Mouse (Mus musculus) ovary, postnatal 14 days (tissue): ENCODE measurements around the gene Ren1.
A peak's percentile ranks its signal among the peaks of the same experiment; 100 is the strongest.
"Not testable (repeated sequence)": the region's sequence is repeated elsewhere in the genome, so short reads cannot be mapped to it uniquely, and the experiment has no call there.

ENCODE experiments used
- DNase-seq: peaks from one replicate; pipeline ENCODE4 v3.0.0; 2022; ENCODE audit warnings: low spot score

Gene Ren1

DNA sequence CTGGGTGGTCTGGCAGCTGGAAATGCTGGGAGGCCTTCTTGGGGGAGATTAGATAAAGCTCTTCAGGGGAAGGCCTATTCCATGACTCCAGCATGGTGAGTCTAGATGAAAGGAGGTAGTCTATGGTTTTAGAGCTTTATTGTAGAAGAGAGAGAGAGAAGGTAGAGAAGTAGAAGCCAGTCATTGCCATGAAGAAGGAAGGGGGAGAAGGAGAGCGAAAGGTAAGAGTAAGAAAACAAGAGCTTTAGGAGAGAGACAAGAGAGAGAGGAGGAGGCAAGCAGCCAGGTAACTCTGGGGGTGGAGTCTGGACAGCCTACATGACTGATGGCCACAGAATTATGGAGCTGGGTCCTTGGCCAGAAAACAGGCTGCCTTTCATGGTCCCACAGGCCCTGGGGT lies at the start of gene Ren1:
Gene Ren1 (plus strand): TSS at position 301 of the 400 bp plus-strand sequence.
- DNase-seq = no peak

DNA sequence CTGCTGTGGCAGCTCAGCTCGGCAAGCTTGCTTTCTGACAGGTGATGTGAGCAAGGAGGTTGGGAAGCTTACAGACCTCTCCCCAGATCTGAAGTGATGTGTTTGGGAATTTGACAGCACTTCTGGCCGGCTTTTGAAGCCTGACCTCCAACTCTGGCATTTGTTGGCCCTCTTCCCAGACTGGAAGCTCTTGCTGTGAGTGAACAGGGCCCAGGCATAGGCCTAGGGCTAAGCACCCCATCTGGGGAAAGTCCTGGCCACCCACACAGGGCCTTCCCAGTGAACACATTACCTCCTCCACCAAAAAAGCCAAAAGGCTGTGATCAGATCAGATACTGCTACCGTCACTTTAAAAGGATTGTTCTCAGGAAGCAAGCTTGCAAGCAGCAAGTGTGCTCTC lies 47.8 kb upstream of the Ren1 start:
- peak; percentile 27 for DNase-seq

DNA sequence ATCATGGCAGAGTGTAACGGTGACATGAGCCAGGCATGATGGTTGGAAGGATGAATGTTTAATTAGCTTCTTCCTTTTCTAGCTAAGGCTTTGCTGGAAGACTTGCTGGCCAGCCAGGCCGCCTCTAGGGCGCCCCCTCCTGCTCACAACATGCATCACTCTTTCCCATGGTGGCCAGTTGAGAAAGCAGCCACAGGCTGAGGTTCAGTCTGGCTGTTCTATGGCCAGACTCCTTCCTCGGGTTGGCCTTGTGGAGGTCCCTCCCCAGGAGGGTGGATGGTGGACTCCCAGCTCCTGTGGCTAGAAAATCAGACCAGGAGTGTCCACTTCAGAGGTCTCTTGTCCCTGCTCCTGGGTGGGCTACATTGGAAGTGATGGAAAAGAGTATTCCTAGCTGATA lies 43.5 kb upstream of the Ren1 start:
- peak; percentile 84 for DNase-seq

DNA sequence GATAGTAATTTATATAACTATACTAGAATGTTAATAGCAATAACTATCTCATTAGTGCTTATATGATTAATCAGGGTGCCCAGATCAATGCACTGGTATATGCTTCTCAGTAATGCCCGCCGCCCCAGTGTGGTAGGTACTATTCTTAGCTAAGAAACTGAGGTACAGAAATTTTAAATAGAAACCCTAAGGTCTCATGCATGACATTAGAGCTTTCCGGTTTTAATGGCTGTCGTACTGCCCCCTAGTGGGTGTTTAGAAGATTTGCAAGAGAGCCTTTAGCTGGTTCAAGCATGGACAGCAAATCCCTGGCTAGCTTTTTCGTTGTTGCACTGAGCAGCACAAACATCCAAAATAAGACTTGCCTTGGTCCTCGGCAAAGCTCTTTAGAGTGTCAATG lies 43.0 kb upstream of the Ren1 start:
- DNase-seq = no peak

DNA sequence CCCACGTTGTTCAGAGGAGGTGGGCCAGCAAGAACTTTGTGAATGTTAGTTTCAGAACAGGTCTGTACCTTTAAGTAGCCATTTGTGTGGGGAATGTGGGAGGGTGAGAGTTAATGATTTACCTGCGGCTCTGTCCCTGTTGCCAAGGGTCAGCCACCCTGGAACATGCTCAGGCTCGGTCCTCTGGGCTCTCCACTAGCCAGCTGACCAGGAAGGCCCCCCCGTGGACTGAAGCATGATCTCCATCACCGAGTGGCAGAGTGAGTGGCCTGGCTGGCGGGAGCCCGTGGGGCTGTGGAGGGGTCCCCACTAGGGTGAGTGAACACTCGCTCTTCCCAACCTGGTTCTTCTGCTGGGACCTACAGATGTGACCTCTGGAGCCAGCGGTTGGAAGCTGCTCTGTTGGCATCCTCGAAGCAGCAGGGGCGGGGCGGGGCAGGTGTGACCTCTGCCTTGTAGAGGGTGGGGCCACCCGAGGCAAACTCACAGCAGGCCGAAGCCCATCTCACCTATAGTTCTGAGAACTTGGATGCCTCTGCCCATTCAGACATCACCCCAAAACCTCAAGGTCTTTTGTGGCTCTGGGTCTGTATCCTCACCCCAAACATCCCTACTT lies 40.5 kb upstream of the Ren1 start, which contains the start of gene Golt1a:
Gene Golt1a (plus strand): TSS at position 149 of the 616 bp plus-strand sequence.
- DNase-seq = no peak

DNA sequence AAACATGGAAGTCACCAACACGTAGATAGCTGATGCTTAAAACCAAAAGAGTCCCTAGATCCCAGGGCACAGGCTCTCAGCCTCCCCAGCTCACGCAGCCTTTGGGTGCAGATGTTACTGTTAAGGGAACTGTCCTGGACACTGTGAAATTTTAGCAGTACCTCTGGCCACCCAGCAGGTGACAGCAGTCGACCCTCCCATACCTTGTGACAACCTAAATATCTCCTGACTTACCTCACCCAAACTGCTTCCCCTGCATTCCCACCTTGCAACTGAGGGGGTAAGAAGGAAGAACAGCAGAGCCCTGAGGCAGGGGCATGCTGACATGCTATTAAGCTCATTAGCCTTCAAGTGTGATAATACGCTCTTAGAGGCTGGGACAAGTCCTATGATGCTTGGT lies 39.1 kb upstream of the Ren1 start:
- DNase-seq = no peak

DNA sequence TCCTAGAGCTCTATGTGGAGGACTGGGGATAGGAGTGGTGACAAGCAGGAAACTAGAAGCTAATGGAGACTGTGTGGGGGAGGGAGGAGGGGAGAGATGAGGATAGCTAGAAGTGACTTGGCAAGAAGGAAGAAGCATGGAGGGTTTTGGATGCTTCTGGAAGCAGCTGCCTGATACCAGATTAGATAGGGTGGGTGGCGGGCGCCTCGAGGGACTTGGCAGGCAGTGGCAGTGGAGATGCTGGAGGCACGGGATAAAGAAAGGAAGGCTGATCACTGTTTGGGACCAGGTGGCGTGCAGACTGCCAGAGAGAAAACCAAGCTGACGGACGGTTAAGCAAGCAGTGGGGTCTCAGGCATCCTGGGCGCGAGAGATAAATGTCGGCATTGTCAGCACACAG lies 38.4 kb upstream of the Ren1 start:
- DNase-seq = no peak

DNA sequence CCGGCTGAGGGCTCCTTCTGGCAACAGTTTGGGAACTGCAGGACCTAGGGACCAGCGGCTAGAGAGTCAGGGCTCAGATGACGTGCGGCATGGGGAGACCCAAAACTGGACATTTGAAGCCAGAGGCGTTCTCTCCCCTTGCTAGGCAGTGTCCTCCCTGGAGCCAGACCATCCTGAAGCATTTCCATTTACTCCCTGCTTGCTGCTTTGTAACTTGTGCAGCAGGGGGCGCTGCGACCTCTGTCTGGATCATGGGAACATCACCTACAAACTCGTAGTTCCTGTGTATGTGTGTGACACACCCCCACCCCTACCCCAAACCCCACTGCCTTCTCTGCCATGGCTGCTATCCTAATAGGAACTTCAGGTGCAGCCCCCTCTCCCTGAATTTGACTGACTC lies 35.9 kb upstream of the Ren1 start:
- DNase-seq = peak; percentile 55

DNA sequence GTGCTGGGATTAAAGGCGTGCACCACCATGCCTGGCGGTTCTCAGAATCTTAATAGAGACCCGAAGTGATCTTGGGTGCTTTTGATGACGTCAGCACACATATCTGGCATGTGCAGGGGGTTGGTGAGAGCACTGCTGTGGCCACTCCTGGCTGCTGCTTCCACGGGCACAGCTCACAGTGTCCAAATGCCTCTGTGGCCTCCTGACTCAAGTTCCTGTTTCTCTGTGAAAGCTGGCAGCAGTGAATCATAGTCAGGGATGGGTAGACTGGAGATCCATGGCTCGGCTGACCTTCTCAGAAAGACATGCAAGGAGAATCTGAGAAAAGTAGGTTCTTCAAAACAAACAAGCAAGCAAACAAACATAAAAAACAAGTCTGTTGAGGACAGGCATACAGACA lies 34.5 kb upstream of the Ren1 start:
- no peak for DNase-seq

DNA sequence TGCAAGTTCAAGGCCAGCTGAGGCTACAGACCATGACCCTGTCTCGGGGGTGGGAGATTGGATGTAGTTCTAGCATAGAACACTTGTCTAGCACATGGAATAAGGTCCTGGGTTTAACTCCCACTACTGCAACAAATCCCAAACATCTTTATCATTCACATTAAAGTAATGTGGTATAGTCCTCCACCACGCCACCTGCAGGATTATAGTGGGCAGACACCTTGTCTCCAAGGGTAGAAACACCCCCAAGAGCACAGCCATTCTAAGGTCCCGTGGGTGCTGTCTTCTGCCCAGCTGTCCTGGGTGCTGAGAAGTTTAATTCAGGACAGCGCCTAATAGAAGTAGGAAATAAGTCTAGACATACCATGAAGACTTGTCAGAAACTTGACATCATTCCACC lies 33.7 kb upstream of the Ren1 start:
- DNase-seq = no peak

DNA sequence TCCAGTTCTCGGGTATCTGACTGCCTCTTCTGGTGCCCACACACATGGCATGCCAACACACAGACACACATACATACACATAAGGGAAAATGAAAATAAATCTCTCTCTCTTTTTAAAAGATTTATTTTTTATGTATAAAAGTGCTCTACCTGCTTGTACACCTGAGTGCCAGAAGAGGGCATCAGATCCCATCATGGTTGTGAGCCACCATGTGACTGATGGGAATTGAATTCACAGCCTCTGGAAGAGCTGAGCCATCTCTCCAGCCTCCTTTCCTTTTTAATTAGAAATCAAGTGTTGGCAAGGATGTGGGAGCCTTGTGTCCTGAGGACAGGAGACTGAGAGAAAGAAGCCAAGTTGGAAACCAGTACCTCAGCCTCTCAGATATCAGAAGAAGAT lies 33.2 kb upstream of the Ren1 start:
- no peak for DNase-seq

DNA sequence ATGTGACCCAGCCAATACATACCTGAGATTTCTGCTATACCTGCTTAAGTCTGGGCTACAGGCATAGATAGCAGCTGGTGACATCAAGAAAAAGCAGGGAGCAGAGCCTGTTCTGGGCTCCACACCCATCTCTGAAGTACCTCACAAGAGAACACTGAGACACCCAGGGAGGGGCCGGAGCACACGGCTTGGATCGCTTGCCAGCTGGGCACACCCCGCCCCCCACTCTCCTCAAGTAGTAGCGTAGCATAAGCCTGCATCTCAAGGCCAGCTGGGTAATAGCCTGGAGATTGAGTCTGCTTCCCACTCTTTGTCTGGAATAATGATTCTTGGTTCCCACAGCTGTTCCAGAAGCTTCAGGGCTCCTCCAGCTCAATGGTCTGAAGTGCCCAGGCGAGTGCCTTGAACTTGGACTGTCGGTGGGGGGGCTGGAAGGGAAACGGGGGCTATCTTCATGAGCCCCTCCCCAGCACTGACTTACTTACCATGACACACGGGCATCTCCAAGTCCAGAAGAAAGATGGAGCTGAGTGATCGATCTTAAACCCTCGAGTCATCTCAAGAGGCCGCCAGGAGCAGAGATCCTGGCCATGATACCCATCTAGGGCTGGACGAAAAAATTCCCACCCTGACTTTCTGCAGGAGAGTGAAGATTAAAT lies 28.9 kb upstream of the Ren1 start, which contains the start of gene Kiss1:
Gene Kiss1 (plus strand): TSS at position 609 of the 659 bp plus-strand sequence.
- no peak for DNase-seq

DNA sequence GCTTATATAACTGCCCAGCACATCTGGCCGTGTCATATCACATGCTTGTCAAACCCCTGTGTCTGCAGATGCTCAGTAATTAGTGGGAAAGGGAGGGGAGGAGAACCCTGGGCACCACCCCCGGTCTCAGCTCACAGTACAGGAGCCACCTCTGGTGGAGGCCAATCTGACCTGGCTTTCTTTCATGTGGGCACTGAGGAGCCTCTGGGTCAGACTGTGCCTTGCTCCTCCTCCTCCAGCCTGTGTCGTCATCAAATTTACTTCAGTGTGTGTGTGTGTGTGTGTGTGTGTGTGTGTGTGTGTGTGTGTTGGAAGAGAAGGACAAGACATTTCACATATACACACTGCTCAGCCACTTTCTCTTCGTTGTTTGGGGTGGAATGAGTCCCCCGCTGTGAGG lies 27.0 kb upstream of the Ren1 start:
- no peak for DNase-seq

DNA sequence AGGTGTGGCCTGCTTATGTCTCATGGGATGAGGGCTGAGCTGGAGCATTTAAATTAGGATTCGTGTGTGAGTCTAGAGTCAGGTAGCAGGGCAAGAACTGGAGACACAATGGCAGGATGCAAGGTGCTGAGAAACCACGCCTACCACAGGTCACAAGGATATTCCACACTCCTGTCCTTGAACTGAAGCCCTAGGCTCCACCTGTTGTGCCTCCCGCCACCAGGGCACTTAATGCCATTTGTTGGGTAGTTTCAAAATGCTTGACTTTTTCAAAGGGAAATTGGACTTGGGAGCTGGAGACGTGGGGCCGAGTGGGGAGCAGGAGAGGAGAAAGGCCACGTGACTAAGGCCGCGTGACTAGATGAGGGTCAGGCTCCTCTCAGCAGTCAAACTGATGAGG lies 24.4 kb upstream of the Ren1 start:
- no peak for DNase-seq

DNA sequence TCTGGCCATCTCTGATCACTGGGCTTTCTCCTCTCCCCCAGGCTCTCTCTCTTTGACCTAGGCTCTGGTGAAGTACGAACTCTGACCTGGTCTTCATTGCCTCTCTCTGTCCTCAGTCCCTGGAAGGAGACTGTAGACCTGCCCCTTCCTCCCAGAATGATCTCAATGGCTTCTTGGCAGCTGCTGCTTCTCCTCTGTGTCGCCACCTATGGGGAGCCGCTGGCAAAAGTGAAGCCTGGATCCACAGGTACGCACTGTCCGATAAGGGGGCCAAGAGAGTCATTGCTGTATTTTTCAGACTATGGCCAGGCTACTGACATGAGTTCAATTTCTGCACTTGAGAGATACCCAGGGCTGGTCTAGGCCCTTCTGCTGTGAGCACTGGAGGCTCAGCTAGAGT lies 23.2 kb upstream of the Ren1 start:
- DNase-seq = no peak

DNA sequence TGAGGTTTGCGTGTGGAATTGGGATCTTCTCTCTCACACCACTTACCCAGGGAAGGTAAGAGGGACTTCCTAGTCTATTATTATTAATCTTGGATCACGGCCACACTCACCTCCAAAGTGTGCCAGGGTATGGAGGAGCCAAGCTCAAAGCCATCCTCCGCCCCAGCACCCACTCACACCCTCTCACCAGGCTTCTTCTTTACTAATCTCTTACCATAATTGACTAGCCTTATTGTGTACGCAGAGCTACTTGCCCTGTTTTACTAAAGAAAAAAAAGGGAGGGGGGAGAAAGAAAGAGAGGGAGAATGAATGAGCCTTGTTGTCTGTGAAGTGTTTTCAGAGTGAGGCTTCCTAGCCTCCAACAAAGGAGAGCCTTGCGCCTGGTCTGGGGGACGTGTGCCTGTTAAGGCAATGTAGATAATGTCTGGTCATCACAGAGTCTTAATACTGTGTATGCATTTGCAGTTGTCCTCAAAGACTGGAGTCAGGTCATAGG lies 22.0 kb upstream of the Ren1 start:
- DNase-seq = no peak

DNA sequence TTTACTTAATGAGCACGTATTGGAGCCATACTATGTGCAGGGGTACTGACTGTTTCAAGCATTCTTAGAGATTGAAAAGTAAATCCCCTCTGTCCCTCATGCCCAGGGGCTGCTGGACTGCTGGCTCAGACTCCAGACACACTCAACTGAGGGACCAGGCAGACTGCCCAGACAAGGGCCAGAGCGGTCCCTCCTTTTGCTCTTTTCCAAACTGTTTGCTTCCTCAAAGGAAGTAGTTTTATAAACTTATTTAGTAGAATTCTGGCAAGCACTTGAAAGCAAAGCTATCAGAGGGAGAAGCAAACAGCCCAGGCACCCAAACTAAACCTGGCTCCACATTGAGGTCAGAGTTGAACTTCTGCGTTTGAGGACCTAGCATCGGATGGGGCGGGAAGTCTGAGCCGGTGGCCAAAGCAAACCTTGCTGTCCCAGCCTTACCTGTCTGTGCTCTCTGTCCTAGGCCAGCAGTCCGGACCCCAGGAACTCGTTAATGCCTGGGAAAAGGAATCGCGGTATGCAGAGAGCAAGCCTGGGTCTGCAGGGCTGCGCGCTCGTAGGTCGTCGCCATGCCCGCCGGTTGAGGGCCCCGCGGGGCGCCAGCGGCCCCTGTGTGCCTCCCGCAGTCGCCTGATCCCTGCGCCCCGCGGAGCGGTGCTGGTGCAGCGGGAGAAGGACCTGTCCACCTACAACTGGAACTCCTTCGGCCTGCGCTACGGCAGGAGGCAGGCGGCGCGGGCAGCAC lies 21.2 kb upstream of the Ren1 start:
- no peak for DNase-seq

DNA sequence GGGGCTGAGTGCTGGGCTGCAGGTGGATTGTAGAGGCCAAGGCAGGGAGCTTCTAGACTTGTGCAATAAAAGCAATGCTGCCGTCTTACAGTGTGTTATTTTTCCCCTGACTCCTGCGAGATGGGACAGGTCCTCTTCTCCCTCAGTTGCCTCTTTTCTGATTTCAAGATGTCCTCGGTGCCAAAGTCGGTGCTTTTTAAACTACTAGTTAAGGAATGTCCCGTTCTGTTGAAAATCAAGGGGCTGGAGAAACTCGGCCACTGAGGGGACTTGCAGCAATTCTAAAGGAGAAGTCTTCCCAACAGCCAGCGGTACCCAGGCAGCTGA lies 20.7 kb upstream of the Ren1 start:
- DNase-seq = no peak

DNA sequence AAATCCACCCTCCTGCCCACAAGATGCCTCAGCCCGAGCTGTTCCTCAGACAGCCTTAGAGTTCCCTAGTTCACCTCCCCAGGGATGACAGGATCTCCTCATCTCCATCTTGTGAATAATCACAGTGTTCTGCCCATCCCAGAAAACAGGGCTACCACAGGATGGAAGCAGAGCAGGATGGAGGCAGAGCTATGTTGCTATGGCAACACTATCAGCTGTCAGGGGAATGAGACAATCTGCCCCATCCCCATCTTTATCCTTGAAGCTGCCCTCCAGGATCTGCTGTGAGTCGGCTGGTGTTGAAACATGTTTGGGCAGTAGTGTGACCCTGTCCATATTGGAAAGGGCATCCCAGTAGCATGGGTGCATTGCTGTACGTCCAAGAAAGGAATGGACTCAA lies 19.2 kb upstream of the Ren1 start:
- no peak for DNase-seq

DNA sequence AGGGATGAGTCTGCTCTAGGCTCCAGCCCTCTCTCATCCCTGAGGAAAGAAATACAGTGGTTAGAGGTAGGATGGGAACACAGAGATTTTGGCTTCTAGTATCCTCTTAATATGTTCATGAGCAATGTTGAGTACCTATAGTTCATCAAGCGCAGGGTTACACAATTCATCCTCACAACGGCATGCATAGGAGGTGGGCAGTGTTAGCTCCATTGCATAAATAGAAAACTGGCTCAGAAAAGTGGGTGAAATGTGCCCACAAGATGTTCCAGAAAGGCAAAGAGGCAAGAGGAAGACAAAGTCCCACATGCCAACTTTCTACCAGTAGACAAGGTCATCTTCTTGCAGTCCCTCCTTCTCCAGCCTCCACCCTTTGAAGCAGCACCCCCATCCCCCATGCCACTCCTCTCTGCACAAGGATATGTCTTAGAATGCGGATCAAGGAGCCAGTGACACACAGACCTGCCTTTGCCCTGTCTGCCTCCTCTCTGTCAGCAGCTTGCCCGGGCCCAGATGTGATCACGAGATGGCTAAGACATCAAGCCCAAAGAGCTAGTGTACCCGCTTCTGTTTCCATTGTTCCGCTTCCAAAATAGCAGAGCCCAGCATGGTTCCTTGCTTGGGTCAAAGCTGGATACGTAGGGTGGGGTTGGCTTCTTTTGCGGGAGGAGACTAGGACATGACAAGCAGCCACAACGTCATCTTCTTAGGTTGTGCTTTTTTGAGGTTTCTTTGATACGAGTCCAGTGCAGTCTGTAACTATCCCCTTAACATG lies 17.5 kb upstream of the Ren1 start:
- DNase-seq = no peak

DNA sequence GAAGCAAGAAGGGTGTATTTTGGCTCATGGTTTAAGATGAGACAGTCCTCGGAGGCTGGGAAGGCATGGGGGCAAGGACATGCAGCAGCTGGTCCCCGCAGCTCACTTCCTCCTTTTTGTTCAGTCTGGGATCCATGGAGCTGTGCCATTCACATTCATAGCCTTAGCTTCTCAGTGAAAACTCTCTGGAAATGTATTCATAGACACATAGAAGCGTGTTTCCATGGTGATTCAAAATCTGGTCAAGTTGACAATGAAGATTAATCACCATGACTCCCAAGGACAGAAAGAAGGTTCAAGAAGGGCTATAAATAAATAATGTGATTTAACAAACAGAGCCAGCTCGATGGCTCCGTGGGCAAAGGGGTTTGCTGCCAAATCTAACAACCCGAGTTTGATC lies 16.4 kb upstream of the Ren1 start:
- no peak for DNase-seq

DNA sequence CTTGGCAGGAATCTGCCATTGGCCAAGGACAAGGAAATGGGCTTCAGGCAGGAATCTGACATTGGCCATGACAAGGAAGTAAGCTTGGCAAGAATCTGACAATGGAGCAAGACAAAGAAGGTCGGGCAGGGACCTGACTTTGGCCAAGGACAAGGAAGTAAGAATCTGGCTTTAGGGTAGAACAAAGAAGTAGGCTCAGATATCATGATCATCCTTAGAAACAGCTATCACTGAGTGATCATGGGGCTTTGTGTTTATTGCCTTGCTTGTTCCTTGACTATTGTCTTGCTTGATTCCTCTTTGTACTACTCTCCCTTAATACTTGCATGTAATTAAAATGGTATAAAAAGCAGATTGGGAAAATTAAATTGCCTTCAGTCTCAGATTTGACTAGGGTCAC lies 9.9 kb upstream of the Ren1 start:
- not testable (repeated sequence) for DNase-seq

DNA sequence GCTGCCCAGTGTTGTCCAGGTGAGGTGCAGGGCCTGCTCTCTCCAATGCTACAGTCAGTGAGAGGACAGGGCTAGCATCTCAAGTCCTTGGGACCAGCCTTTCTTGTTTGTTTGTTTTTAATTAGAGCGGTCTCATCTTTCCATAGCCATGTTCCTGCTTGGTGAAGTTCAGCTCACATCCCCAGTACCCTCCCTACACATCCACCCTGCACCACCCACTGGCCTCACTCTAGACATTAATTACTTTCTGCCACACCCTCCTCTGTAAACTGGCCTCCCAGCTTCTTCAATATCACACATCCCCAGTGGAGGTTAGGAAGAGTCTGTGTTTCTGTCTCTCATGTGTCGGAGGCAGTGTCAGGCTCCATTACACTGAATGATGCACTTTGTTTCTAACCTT lies 6.0 kb upstream of the Ren1 start:
- no peak for DNase-seq
